Mouse (Mus musculus) midbrain, embryonic 15.5 days (tissue): ENCODE measurements around the gene Mipol1. TPM values are rescaled to one million over a fixed set of nuclear protein-coding genes. Genes with fewer than 3 reads are reported as not detected.
"Not testable (repeated sequence)": the region's sequence is repeated elsewhere in the genome, so short reads cannot be mapped to it uniquely, and the experiment has no call there.

Source experiments
- ATAC-seq: fragments of 200-750 bp; cut with Nextera tagmentation; replicated peaks from 2 replicates; pipeline ENCODE4 v1.8.0; 2017; ENCODE audit warnings: moderate TSS enrichment
- H3K27ac ChIP-seq: fragments of 300-500 bp; sonication (generic); 2 replicates; pipeline ENCODE4 v1.5.1; 2015; ENCODE audit warnings: mild to moderate bottlenecking, inconsistent platforms
- H3K27me3 ChIP-seq: fragments of 300-500 bp; sonication (generic); replicated peaks from 2 replicates; pipeline ENCODE4 v1.6.1; 2015; ENCODE audit warnings: inconsistent platforms
- H3K36me3 ChIP-seq: fragments of 300-500 bp; sonication (generic); replicated peaks from 2 replicates; pipeline ENCODE4 v1.6.1; 2015; ENCODE audit warnings: inconsistent platforms
- H3K4me1 ChIP-seq: fragments of 300-500 bp; sonication (generic); 2 replicates; pipeline ENCODE4 v1.6.1; 2015; ENCODE audit warnings: inconsistent platforms
- H3K4me2 ChIP-seq: fragments of 300-500 bp; sonication (generic); 2 replicates; pipeline ENCODE4 v1.6.1; 2015; ENCODE audit warnings: inconsistent platforms, mild to moderate bottlenecking, moderate library complexity
- H3K4me3 ChIP-seq: fragments of 300-500 bp; sonication (generic); 2 replicates; pipeline ENCODE4 v1.5.1; 2015; ENCODE audit warnings: mild to moderate bottlenecking, inconsistent platforms
- H3K9ac ChIP-seq: fragments of 300-500 bp; sonication (generic); 2 replicates; pipeline ENCODE4 v1.6.1; 2015; ENCODE audit warnings: mild to moderate bottlenecking, inconsistent platforms
- H3K9me3 ChIP-seq: fragments of 300-500 bp; sonication (generic); 2 replicates; pipeline ENCODE4 v1.6.1; 2016; ENCODE audit warnings: inconsistent platforms
- WGBS: fragments of 180-500 bp; shearing (Covaris S2); methylation state at CpG from one replicate; pipeline ENCODE4 v1.1.7; 2015; ENCODE audit warnings: mixed read lengths; 5-methylcytosine and 5-hydroxymethylcytosine counted together
- polyA plus RNA-seq: library from polyadenylated mRNA; unstranded; fragments of >200 nt; fragmentation: Nextera tagmentation; extraction: Ambion mirVana; gene quantifications from 2 replicates; pipeline ENCODE4 v1.2.1, GENCODE M21; 2015

The Mipol1 gene
- polyA plus RNA-seq, 1 experiment from 2014 or later, result 4.3 TPM

- no peak for ATAC-seq
- H3K36me3 ChIP-seq, result no peaks in the 10 kb centered on the region
- 86% methylated on average over 4 of the region's 4 CpGs for WGBS
- no peaks in the 10 kb centered on the region for H3K9me3 ChIP-seq
- no peak overlapping the region for H3K27ac ChIP-seq
- no peaks in the 10 kb centered on the region for H3K4me1 ChIP-seq
- H3K9ac ChIP-seq, result no peak overlapping the region
- no peak overlapping the region for H3K4me3 ChIP-seq
- H3K4me2 ChIP-seq, result no peak overlapping the region
- H3K27me3 ChIP-seq, result no peaks in the 10 kb centered on the region
Measured at GRCm38 (mm10) chr12:57204276-57204851, 25.9 kb upstream of the Mipol1 start.

- Histone ChIP-seq H3K27ac (peak overlapping the region; percentile 27; the same call in 1 of the 2 replicates), H3K4me3 (peak overlapping the region; percentile 45), H3K4me2 (peak overlapping the region; percentile 78), H3K27me3 (no peaks in the 10 kb centered on the region), H3K36me3 (no peaks in the 10 kb centered on the region), H3K9me3 (no peaks in the 10 kb centered on the region), H3K4me1 (peaks cover 7% of the 10 kb centered on the region), H3K9ac (peak overlapping the region; percentile 52)
- peak; percentile 87 for ATAC-seq
- 8% methylated on average over 30 of the region's 30 CpGs for WGBS
Measured at GRCm38 (mm10) chr12:57211353-57212311, 18.6 kb upstream of the Mipol1 start.

DNA sequence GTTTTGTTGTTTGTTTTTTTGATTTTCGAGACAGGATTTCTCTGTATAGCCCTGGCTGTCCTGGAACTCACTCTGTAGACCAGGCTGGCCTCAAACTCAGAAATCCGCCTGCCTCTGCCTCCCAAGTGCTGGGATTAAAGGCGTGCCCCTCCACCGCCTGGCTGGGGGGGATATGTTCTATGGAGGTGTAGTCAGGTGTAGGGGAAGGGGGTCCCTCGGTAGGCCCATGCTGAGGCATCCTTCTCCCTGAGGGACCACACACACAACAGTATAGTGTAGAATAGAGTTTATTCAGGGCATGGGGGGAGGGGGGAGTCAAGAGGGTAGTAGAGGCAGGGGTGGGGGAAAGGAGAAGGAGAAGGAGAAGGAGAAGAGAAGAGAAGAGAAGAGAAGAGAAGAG is 17.8 kb upstream of the Mipol1 start:
- not testable (repeated sequence) for H3K4me1 ChIP-seq, H3K27me3 ChIP-seq, H3K36me3 ChIP-seq, H3K9me3 ChIP-seq, H3K9ac ChIP-seq, H3K4me3 ChIP-seq, H3K27ac ChIP-seq
- H3K4me2 ChIP-seq, result peak overlapping the region; percentile 78
- 80% methylated on average over 5 of the region's 5 CpGs for WGBS
- ATAC-seq, result peak; percentile 61

GRCm38 (mm10) chr12:57226411-57226810 is 3.8 kb upstream of the Mipol1 start:
- no peak overlapping the region for H3K4me2 ChIP-seq
- no peak overlapping the region for H3K27ac ChIP-seq
- 86% methylated on average over 9 of the region's 9 CpGs for WGBS

DNA sequence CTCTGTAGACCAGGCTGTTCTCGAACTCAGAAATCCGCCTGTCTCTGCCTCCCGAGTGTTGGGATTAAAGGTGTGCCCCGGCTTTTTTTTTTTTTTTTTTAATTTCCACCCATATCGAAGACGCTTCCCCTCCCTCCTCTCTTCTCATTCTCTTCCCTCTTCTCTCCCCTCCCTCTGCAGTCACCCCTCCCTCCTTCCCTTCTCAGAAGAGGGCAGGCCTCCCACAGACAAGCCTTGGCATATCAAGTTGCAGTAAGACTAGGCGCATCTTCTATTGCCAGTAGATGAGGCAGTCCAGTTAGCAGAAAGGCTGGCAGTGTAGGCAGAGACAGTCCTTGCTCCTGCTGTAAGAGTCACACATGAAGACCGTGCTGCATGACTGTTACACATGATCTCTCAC is 2.5 kb upstream of the Mipol1 start:
- Histone ChIP-seq H3K36me3 (no peaks in the 10 kb centered on the region), H3K4me3 (no peak overlapping the region), H3K27me3 (no peaks in the 10 kb centered on the region), H3K4me2 (no peak overlapping the region), H3K9me3 (no peaks in the 10 kb centered on the region), H3K9ac (no peak overlapping the region), H3K27ac (no peak overlapping the region), H3K4me1 (peaks cover 8% of the 10 kb centered on the region)
- 87% methylated on average over 4 of the region's 8 CpGs for WGBS
- no peak for ATAC-seq

More at GRCm38 (mm10) chr12:57226411-57226810, 3.8 kb upstream of the Mipol1 start:
- Histone ChIP-seq H3K4me3 (no peak overlapping the region), H3K36me3 (no peaks in the 10 kb centered on the region), H3K9ac (no peak overlapping the region), H3K9me3 (no peaks in the 10 kb centered on the region), H3K4me1 (peaks cover 5% of the 10 kb centered on the region), H3K27me3 (no peaks in the 10 kb centered on the region)
- ATAC-seq, result no peak

DNA sequence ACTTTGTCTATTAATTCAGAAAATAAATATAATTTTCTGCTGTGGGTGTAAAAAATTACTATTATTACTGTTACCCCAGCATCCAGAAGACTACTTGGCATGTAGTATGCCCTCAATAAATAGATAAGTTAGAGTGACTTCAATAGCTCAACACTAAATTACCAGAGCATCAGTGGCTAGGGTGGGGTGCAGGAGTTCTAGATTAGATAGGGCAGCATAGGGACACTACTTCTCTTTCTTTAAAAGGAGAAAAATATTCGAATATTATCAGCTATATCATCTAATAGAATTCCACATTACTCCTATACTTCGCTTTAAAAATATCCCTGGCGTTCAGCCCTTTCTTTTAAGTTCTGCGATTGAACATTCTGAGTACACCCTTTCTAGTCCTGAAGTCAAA is 524 bp upstream of the Mipol1 start:
- no peaks in the 10 kb centered on the region for H3K36me3 ChIP-seq
- 33% methylated on average over 4 of the region's 4 CpGs for WGBS
- peak overlapping the region; percentile 83 for H3K27ac ChIP-seq
- peak overlapping the region; percentile 85 for H3K4me3 ChIP-seq
- H3K9ac ChIP-seq, result peak overlapping the region; percentile 56
- H3K27me3 ChIP-seq, result no peaks in the 10 kb centered on the region
- peaks cover 8% of the 10 kb centered on the region for H3K4me1 ChIP-seq
- peak overlapping the region; percentile 68 for H3K4me2 ChIP-seq
- ATAC-seq, result peak; percentile 12; the same call in 1 of the 2 replicates
- no peaks in the 10 kb centered on the region for H3K9me3 ChIP-seq

DNA sequence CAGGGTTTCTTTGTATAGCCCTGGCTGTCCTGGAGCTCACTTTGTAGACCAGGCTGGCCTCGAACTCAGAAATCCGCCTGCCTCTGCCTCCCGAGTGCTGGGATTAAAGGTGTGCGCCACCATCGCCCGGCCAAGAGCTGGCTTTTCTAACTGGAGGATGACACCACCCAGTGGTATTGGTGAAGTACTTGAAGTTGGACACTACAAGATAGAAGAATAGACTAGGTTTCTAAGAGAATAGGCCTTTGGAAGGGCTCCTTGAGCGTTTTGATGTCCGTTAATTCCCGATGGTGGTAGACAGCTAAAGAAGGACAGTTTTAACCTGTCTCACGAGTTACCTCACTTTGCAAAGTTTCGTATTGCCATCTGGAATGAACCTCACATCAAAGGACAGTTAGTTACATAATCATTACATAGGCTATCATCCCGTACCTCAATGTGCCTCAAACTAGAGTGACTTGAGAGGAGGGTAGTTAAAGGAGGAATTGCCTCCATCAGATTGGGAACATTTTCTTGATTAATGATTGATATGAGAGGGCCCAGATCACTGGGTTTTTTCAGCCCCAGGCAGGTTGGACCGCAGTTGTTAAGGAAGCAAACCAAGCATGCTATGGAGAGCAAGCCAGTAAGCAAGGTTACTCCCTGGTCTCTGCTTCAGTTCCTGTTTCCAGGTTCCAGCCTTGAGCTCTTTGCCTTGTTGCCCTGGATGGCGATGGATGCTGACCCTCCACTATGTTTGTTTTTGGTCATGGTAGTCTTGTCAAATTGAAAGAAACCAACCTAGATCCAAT is 1.1 kb downstream of the Mipol1 start:
- Histone ChIP-seq H3K4me1 (peaks cover 8% of the 10 kb centered on the region), H3K9me3 (no peaks in the 10 kb centered on the region), H3K4me2 (peak overlapping the region; percentile 68), H3K27me3 (no peaks in the 10 kb centered on the region), H3K4me3 (peak overlapping the region; percentile 85), H3K27ac (no peak overlapping the region), H3K9ac (0 out of 2 replicates have a peak overlapping the region, but pooled peaks have one; percentile 72), H3K36me3 (no peaks in the 10 kb centered on the region)
- 78% methylated on average over 14 of the region's 14 CpGs for WGBS
- ATAC-seq, result no peak; the same call in 1 of the 2 replicates

DNA sequence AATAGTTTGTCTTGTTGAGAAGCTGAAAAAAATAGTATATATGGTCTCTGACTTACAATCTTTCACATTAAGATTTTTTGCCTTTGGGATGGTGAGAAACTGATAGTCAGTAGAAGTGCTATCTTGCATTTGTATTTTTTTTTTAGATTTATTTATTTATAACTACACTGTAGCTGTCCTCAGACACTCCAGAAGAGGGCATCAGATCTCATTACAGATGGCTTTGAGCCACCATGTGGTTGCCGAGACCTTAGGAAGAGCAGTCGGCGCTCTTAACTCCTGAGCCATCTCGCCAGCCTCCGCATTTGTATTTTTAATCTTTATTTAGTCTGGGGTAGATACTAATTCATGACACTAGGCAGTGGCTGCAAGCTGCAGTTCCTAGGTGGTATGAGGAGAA is 3.2 kb downstream of the Mipol1 start:
- Histone ChIP-seq H3K27ac (no peak overlapping the region), H3K9ac (no peak overlapping the region), H3K27me3 (no peaks in the 10 kb centered on the region), H3K36me3 (peaks cover 2% of the 10 kb centered on the region; the same call in 1 of the 2 replicates), H3K4me3 (no peak overlapping the region), H3K4me1 (peaks cover 8% of the 10 kb centered on the region), H3K9me3 (no peaks in the 10 kb centered on the region), H3K4me2 (no peak overlapping the region)
- 81% methylated on average over 5 of the region's 5 CpGs for WGBS
- ATAC-seq, result no peak

DNA sequence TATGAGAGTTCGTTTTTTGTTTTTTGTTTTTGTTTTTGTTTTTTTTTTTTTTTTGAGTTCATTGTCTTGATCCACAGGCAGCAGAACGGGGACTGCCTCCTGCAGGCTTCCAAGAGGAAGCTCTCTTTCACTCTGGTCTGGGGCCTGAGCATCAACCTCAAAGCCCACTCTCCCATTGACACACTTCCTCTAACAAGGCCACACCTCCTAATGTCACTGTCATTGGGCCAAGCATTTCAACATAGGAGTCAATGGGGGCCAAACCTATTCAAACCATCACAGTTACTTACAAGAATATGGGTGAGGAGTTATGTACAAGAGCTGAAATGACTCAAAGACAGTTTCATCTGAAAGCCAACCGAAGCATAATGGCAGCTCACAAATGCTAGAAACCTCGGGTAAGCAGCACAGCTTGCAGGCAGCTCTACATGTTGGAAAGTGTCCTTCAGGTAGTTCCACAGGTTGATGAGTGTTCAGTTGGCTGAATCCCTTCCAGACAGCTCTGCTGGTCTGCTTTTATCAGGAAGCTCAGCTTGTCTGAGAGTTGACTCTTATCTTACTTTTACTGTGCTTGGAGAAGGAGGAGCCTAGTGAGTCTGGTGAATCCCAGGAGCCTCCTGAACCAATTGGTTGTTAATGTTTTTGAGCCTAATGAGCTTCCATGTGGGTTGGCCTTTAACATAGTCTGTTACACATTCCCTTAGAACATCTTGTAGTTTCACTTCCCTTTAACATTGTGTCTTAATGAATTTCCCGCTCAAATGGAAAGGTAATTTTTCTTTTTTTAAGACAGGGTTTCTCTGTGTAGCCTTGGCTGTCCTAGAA is 13.7 kb downstream of the Mipol1 start:
- Histone ChIP-seq H3K36me3 (peaks cover 7% of the 10 kb centered on the region), H3K27me3 (no peaks in the 10 kb centered on the region), H3K4me2 (no peak overlapping the region), H3K4me3 (no peak overlapping the region), H3K4me1 (no peaks in the 10 kb centered on the region), H3K27ac (no peak overlapping the region), H3K9ac (no peak overlapping the region), H3K9me3 (no peaks in the 10 kb centered on the region)
- WGBS, result 88% methylated on average over 5 of the region's 5 CpGs
- no peak for ATAC-seq

GRCm38 (mm10) chr12:57258572-57258971 is 28.3 kb downstream of the Mipol1 start:
- no peak overlapping the region for H3K27ac ChIP-seq
- no peak overlapping the region for H3K4me2 ChIP-seq
- no peak for ATAC-seq
- no peaks in the 10 kb centered on the region for H3K9me3 ChIP-seq
- no peak overlapping the region for H3K4me3 ChIP-seq
- no peaks in the 10 kb centered on the region for H3K36me3 ChIP-seq
- no peak overlapping the region for H3K9ac ChIP-seq
- no peaks in the 10 kb centered on the region for H3K27me3 ChIP-seq
- no peaks in the 10 kb centered on the region for H3K4me1 ChIP-seq
- WGBS, result 65% methylated on average over 2 of the region's 2 CpGs

GRCm38 (mm10) chr12:57275456-57275855 is 45.2 kb downstream of the Mipol1 start:
- H3K4me2 ChIP-seq, result no peak overlapping the region
- no peak overlapping the region for H3K27ac ChIP-seq
- no peaks in the 10 kb centered on the region for H3K9me3 ChIP-seq
- H3K4me1 ChIP-seq, result no peaks in the 10 kb centered on the region
- no peaks in the 10 kb centered on the region for H3K36me3 ChIP-seq
- no peak overlapping the region for H3K9ac ChIP-seq
- H3K27me3 ChIP-seq, result no peaks in the 10 kb centered on the region
- 66% methylated on average over 1 of the region's 1 CpGs for WGBS
- H3K4me3 ChIP-seq, result no peak overlapping the region
- no peak for ATAC-seq
